ENCODE assay signal across 15 mouse cellular contexts in genomic region chr4:44066891-44067290, GRCm38 (mm10). TPM values are rescaled to one million over a fixed set of nuclear protein-coding genes. Genes with fewer than 3 reads are reported as not detected.
A peak's percentile ranks its signal among the peaks of the same experiment; 100 is the strongest.
DNase-seq lines count a peak whose midpoint lies in the region; ATAC-seq and TF ChIP-seq lines count a peak whose summit lies in the region.
"Had no signal": no experiment of that assay in that cellular context is flagged by ENCODE, and none has a peak within 500 bp of the region (broad histone marks: within the 10 kb centered on the region; RNA-seq: fewer than 3 reads in every experiment).

No protein-coding gene starts in this region.

- ATAC-seq in erythroblast, adult 5-6 weeks (replicated peaks; ENCODE audit: low FRiP score, poor library complexity, severe bottlenecking), result no peak
- ATAC-seq: forebrain, embryonic 14.5 days; Patski had no signal

- DNase-seq in liver, adult 2 months (ENCODE audit: extremely low read depth, low read depth, low spot score), result peak; percentile 98
- DNase-seq in liver, result no peak
- peak; percentile 53 to 76 for DNase-seq in kidney, postnatal 25 days
- no peak for DNase-seq in limb, embryonic 10.5 days (ENCODE audit: low spot score)
- DNase-seq in cerebellum, adult 9-11 months, result no peak
- DNase-seq: cerebellum, adult 18-20 months; layer of hippocampus, postnatal 36 days had no signal

- H3K36me3 ChIP-seq in erythroblast, embryonic 14.5 days (ENCODE audit: control insufficient read depth), result peaks cover 21% of the 10 kb centered on the region
- peaks cover 9% of the 10 kb centered on the region for H3K36me3 ChIP-seq in liver, adult 2 months (ENCODE audit: control insufficient read depth, insufficient read depth, low read length)
- H3K36me3 ChIP-seq in small intestine, adult 2 months (ENCODE audit: control insufficient read depth, insufficient read depth, low read length), result peaks cover 10% of the 10 kb centered on the region
- H3K36me3 ChIP-seq in limb, embryonic 10.5 days, result peaks cover 6% of the 10 kb centered on the region
- H3K36me3 ChIP-seq: embryonic facial prominence, embryonic 15.5 days had no signal

- H3K27ac ChIP-seq in liver, adult 2 months (replicated peaks; ENCODE audit: insufficient read depth, low read depth, low read length), result peak overlapping the region; percentile 95
- H3K27ac ChIP-seq in small intestine, adult 2 months (ENCODE audit: insufficient read depth, low read depth, low read length), result peak overlapping the region; percentile 10
- no peak overlapping the region for H3K27ac ChIP-seq in limb, embryonic 10.5 days
- H3K27ac ChIP-seq: embryonic facial prominence, embryonic 15.5 days; hindbrain, embryonic 13.5 days had no signal

- peaks cover 50% of the 10 kb centered on the region for H3K4me1 ChIP-seq in erythroblast, embryonic 14.5 days (ENCODE audit: control insufficient read depth)
- peaks cover 11% of the 10 kb centered on the region for H3K4me1 ChIP-seq in liver, adult 2 months (ENCODE audit: control insufficient read depth, insufficient read depth, low read length)
- peaks cover 19% of the 10 kb centered on the region for H3K4me1 ChIP-seq in small intestine, adult 2 months (ENCODE audit: control insufficient read depth, insufficient read depth, insufficient read length, low read length)
- H3K4me1 ChIP-seq in limb, embryonic 10.5 days, result peaks cover 23% of the 10 kb centered on the region

- peak overlapping the region; percentile 90 for H3K9ac ChIP-seq in liver, adult 2 months (ENCODE audit: low read depth, low read length)
- H3K9ac ChIP-seq: embryonic facial prominence, embryonic 15.5 days; hindbrain, embryonic 13.5 days had no signal

- 27% methylated on average over 6 of the region's 6 CpGs for WGBS in liver, adult 2 months
- 33% methylated on average over 6 of the region's 6 CpGs for WGBS in small intestine, adult 2 months
- 90% methylated on average over 6 of the region's 6 CpGs for WGBS in limb, embryonic 10.5 days

- no peak for TF ChIP-seq CTCF in liver, adult 2 months (IDR thresholded peaks at IDR 0.05; ENCODE audit: low read depth, low read length)
- no peak for TF ChIP-seq CTCF in small intestine, adult 2 months (IDR thresholded peaks at IDR 0.05; ENCODE audit: extremely low read depth, insufficient read length, insufficient replicate concordance, low read depth, low read length)

- no peaks in the 10 kb centered on the region for H3K9me3 ChIP-seq in erythroblast, embryonic 14.5 days (ENCODE audit: control insufficient read depth, low read length)
- H3K9me3 ChIP-seq in limb, embryonic 10.5 days (replicated peaks), result no peaks in the 10 kb centered on the region
- H3K9me3 ChIP-seq: embryonic facial prominence, embryonic 15.5 days; hindbrain, embryonic 13.5 days had no signal

- no peaks in the 10 kb centered on the region for H3K27me3 ChIP-seq in erythroblast, embryonic 14.5 days (ENCODE audit: control insufficient read depth)
- no peaks in the 10 kb centered on the region for H3K27me3 ChIP-seq in liver, adult 2 months (ENCODE audit: control insufficient read depth, insufficient read depth, low read length)
- H3K27me3 ChIP-seq in small intestine, adult 2 months (ENCODE audit: control insufficient read depth, insufficient read depth, low read length), result no peaks in the 10 kb centered on the region
- H3K27me3 ChIP-seq in limb, embryonic 10.5 days (ENCODE audit: low read depth, poor library complexity, severe bottlenecking), result no peaks in the 10 kb centered on the region
- H3K27me3 ChIP-seq: CH12.LX; embryonic facial prominence, embryonic 15.5 days; hindbrain, embryonic 13.5 days; Patski had no signal

- 0 out of 2 replicates have a peak, but pooled peaks have one; percentile 22 for TF ChIP-seq POLR2A in liver, adult 2 months (IDR thresholded peaks at IDR 0.05; ENCODE audit: extremely low read depth, insufficient read depth, low read length)
- no peak for TF ChIP-seq POLR2A in small intestine, adult 2 months (IDR thresholded peaks at IDR 0.05; ENCODE audit: low read depth, low read length)

- H3K79me2 ChIP-seq in liver, adult 2 months (ENCODE audit: control insufficient read depth, insufficient read depth, low read length), result peaks cover 8% of the 10 kb centered on the region; the same call in 1 of the 2 replicates

- peak overlapping the region; percentile 38 for H3K4me3 ChIP-seq in erythroblast, embryonic 14.5 days (replicated peaks)
- H3K4me3 ChIP-seq in liver, adult 2 months (ENCODE audit: insufficient read depth, low read depth, low read length), result peak overlapping the region; percentile 91
- peak overlapping the region; percentile 46 for H3K4me3 ChIP-seq in small intestine, adult 2 months (ENCODE audit: low read depth, low read length)
- H3K4me3 ChIP-seq in limb, embryonic 10.5 days, result no peak overlapping the region
- H3K4me3 ChIP-seq: embryonic facial prominence, embryonic 15.5 days; hindbrain, embryonic 13.5 days had no signal

RNA-seq across cellular contexts. Expression of gene Gne, which starts 17.1 kb away (rescaled TPM):
- 0.68 and 0.76 TPM in 2 replicates for polyA plus RNA-seq in erythroblast, embryonic 14.5 days (2012)
- 0.77 and 9.4 TPM in 2 replicates for total RNA-seq in erythroblast, adult 5-6 weeks (2015; ENCODE audit: low replicate concordance)
- total RNA-seq in erythroblast, adult 5-6 weeks (2017; ENCODE audit: low replicate concordance), result 6.6 and 8.6 TPM in 2 replicates
- total RNA-seq in liver, adult 2 months (2014; rRNA removed), result 318 and 329 TPM in 2 replicates
- polyA plus RNA-seq in liver, adult 2 months (2012; rRNA removed), result 85.5 and 87.9 TPM in 2 replicates
- 26.9 and 40.6 TPM in 2 replicates for polyA plus RNA-seq in small intestine, adult 2 months (2012; rRNA removed)
- 22.7 and 25.3 TPM in 2 replicates for polyA plus RNA-seq in limb, embryonic 10.5 days (2016; fragmentation: Nextera tagmentation; extraction: Ambion mirVana)

Comparison
In these comparisons a context has a peak if more than half of its experiments do, and no peak if none do; other contexts are left out.
1. DNase-seq: peak in liver, adult 2 months (single experiment) and kidney, postnatal 25 days (2 of 2); none in liver (single experiment), limb, embryonic 10.5 days (single experiment) and cerebellum, adult 9-11 months (single experiment).
2. RNA of gene Gne, which starts 17.1 kb away (polyA plus RNA-seq): 85.5 to 87.9 TPM in liver, adult 2 months, 26.9 to 40.6 TPM in small intestine, adult 2 months and 22.7 to 25.3 TPM in limb, embryonic 10.5 days; 0.68 to 0.76 TPM in erythroblast, embryonic 14.5 days; every median in the first group is over 10 times any median in the second.